Mouse (Mus musculus): ENCODE data around the gene Tex29. TPM values are rescaled to one million over a fixed set of nuclear protein-coding genes. Genes with fewer than 3 reads are reported as not detected.

Gene Tex29
- polyA plus RNA-seq, 1 experiment from 2014 or later: 0.27 TPM

DNA sequence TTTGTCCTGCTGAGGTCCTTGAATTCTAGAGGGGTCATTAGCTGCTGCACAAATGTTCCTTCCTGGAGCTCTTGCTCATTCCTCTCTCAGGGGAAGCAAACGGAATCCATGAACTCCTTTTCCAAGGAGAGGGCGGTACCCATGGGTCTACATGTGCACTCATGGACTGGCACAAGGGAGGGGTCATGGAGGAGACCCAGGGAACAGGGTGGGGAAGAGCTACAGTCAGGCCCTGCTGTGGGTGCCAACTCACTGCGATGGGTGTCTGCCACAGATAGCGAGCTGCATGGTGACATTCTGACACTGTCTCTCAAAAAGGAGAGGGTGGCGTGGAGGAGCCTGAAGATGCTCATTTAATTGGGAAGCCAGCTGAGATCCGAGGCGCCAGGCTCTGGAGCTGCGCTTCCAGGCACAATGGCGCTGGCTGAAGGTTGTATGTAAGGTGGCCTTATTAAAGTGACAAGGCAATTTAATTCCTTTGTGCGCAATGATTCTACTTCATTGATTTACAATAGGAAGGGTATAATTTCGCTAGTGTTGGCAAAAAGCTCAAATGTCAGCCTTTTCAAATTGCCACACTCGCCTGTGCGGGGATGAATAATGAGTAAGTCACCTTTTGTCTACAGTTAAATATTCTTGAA is 55.9 kb downstream of the Tex29 start:
- Histone ChIP-seq H3K36me3 (no peaks in the 10 kb centered on the region), H3K27me3 (ENCODE audit: insufficient read depth, poor library complexity, severe bottlenecking) (peaks cover 7% of the 10 kb centered on the region; the same call in 1 of the 2 replicates), H3K27ac (peak overlapping the region; percentile 71), H3K4me3 (no peak overlapping the region), H3K4me1 (replicated peaks) (peaks cover 28% of the 10 kb centered on the region), H3K9me3 (no peaks in the 10 kb centered on the region)
- WGBS: 59% methylated on average over 13 of the region's 13 CpGs
- DNase-seq (ENCODE audit: low spot score): no peak

DNA sequence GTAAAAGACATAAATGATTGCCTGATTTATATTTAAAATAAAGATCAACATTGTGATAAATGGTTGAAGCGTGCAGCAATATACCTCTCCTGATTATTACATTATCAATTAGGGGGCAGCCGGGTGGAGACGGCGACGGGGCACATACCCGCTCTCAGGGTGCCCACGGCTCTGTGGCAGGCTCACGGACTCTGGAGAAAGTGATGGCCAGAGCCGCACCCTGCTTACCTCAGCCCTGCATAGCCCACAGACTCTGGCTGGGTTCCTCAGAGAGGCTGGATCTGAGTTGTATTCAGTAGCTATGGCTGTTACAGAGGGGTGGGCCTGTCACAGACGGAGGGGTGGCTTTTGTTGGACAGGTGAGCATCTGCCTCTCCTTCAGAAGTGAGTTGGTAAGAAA is 56.4 kb downstream of the Tex29 start:
- Histone ChIP-seq H3K27ac (no peak overlapping the region; the same call in 1 of the 2 replicates), H3K27me3 (ENCODE audit: insufficient read depth, poor library complexity, severe bottlenecking) (peaks cover 7% of the 10 kb centered on the region; the same call in 1 of the 2 replicates)
- WGBS: 78% methylated on average over 10 of the region's 10 CpGs

GRCm38 (mm10) chr8:11898814-11899213 is 58.5 kb downstream of the Tex29 start:
- Histone ChIP-seq H3K36me3 (no peaks in the 10 kb centered on the region), H3K4me1 (replicated peaks) (peaks cover 32% of the 10 kb centered on the region), H3K27me3 (ENCODE audit: insufficient read depth, poor library complexity, severe bottlenecking) (peaks cover 7% of the 10 kb centered on the region; the same call in 1 of the 2 replicates), H3K27ac (no peak overlapping the region; the same call in 1 of the 2 replicates), H3K9me3 (no peaks in the 10 kb centered on the region), H3K4me3 (no peak overlapping the region)
- 91% methylated on average over 1 of the region's 1 CpGs for WGBS
- DNase-seq (ENCODE audit: low spot score): no peak

More for the DNA sequence above, 56.4 kb downstream of the Tex29 start:
- H3K4me3 ChIP-seq: no peak overlapping the region
- H3K36me3 ChIP-seq: no peaks in the 10 kb centered on the region
- peaks cover 28% of the 10 kb centered on the region for H3K4me1 ChIP-seq (replicated peaks)
- no peaks in the 10 kb centered on the region for H3K9me3 ChIP-seq
- no peak for DNase-seq (ENCODE audit: low spot score)

Other genes with a start within 250 kb of the Tex29 start
- 92.6 and 108 TPM in 2 replicates for gene Ankrd10, start 204.7 kb upstream of the Tex29 start, polyA plus RNA-seq (2016; fragmentation: Nextera tagmentation; extraction: Ambion mirVana)
- gene 1700016D06Rik, start 139.4 kb upstream of the Tex29 start, polyA plus RNA-seq (2016; fragmentation: Nextera tagmentation; extraction: Ambion mirVana): 0.22 TPM in 1 of 2 replicates, not detected in the other
- gene Arhgef7, start 112.8 kb upstream of the Tex29 start, polyA plus RNA-seq (2016; fragmentation: Nextera tagmentation; extraction: Ambion mirVana): 50.5 and 55.4 TPM in 2 replicates

Measured in hindbrain, embryonic 10.5 days (tissue).